Mouse (Mus musculus): ENCODE data around the gene Chmp3.

Gene Chmp3

DNA sequence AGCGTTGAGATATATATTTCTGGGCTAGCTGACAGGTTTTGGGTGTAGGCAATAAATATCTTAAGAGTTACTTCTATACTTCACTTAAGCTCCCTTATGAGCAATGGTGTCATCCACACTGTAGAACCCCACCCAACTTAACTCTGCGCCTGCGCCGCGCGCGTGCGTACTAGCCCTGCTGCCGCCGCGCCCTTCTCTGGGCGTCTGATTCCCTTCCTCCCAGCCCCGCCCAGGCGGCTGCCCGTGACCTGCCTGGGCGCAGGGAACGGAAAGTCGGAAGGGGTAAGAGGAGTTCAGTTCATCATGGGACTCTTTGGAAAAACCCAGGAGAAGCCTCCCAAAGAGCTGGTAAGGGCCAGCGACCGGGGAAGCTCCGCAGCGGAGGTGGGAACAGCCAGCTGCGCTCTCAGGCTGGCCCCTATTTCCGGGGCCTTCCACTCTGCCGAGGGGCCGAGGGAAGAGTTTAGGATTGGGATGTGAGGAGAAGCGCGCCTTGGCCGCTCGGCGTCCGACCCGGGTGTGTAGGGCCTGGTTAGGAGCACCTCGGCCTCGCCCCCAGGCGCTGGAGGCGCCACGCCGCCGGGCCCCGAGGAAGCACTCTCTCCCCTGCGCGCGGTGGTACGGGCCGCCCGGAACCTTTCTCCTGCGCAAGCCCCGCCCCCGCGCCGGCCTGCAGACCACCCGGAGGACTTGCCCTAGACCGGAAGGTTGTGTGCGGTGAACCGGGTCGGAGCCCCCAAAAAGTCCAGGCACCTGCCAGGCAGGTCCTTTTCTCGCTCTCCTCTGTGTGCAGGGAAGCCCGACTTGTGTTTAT lies at the start of gene Chmp3:
Gene Chmp3, plus strand, starts transcription at position 112 of the 814 bp plus-strand sequence.
- peak; percentile 91 to 94 for DNase-seq (ENCODE audit: low spot score in 2 of 2)

GRCm38 (mm10) chr6:71494341-71495020 lies 49.1 kb upstream of the Chmp3 start:
- peak in 1 of 2 experiments; percentile 33 for DNase-seq (ENCODE audit: low spot score in 2 of 2)

GRCm38 (mm10) chr6:71500575-71500974 lies 43.0 kb upstream of the Chmp3 start:
- no peak for DNase-seq (ENCODE audit: low spot score in 2 of 2)

DNA sequence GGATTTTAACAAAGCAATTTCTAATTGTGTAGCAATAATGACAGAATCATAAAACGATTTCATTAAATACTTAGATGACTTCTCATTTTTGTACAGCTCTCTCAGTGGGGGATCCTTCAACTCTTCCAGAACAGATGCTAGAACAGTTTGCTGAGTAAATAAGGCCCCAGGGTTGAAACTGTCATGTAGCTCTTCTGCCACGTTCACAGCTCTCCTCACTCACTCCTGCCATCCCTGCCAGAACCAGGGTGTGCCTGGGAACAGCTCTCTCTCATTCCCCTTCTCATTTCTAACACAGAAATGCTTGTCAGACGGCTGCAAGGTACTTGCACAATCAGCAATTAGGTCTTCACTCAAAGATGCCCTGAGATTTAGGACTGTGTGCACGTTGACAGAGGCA lies 40.6 kb upstream of the Chmp3 start:
- no peak for DNase-seq (ENCODE audit: low spot score in 2 of 2)

DNA sequence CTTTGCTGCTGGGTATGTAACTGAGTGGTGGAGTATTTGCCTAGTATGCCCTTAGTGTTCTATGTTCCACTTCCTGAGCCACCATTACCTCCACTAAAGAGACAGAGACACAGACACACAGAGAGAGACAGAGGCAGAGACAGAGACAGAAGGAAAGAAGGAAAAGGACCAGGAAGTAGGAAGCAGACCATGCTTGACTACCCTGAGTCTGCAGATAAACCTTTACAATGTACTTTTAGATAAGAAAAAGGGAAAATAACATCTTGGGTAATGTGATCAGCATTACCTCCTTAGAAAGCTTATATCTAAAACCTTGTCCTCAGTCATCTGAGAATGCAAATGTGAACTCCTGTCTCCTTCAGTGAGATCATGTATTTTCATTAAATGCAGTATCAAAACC lies 39.9 kb upstream of the Chmp3 start:
- no peak for DNase-seq (ENCODE audit: low spot score in 2 of 2)

DNA sequence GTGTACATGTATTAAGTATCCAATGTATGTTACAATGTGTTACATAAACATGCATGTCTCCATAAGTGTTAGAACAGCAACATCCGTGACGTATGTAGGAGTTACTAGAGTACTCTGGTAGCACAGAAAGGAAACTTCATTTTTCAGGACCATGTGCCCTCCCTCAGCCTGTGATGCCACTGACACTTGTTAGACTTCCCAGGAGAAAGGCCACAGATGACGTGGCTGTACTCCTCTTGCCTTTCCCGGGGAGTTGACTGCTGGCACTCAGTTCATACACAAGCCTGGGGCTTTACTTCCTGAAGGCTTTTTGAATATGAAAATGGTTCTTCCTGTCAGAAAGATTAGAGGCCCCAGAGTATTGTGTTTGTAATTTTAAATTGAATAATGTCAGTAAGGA lies 39.5 kb upstream of the Chmp3 start:
- no peak for DNase-seq (ENCODE audit: low spot score in 2 of 2)

GRCm38 (mm10) chr6:71505671-71506070 lies 37.9 kb upstream of the Chmp3 start:
- DNase-seq (ENCODE audit: low spot score in 2 of 2): no peak

GRCm38 (mm10) chr6:71519476-71519875 lies 24.1 kb upstream of the Chmp3 start:
- no peak for DNase-seq (ENCODE audit: low spot score in 2 of 2)

DNA sequence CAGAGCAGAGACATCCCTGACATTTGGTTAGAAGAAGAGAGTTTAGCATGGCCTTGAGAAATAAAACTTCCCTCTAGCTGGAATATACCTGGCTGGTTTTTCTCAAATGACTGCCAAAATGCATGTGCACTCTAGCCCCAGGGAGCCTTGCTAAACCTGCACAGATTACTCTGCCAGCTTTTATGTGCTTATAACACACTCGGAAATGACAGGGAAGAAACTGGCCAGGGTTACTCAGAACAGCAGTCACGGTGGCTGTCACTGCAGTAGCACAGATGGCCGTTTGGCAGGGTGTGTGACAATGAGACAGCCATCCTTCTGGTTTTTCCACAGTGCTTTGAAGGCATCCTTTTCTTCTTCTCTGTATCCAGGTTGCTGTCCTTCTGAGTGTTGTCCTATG lies 18.0 kb upstream of the Chmp3 start:
- DNase-seq (ENCODE audit: low spot score in 2 of 2): peak in 1 of 2 experiments; percentile 41

DNA sequence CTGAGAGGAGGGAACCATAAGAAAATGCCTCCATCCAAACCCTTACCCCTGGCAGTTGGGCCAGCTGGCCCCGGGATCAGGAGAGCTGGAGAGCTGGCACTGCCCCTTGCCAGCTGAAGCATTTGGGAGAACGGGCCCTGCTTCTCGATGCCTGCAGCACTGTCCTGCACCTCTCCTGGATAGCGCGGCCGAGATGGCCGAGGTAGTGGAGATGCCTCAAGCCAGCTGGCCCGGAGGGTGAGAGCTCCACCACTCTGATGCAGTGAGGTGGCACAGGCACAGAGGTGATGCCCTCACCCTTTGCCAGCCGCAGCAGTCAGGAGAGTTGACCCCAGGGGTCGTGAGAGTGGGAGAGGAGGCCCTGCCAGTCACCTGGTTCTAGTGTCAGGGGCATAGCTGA lies 16.5 kb upstream of the Chmp3 start:
- DNase-seq (ENCODE audit: low spot score in 2 of 2): peak in 1 of 2 experiments; percentile 18

- DNase-seq (ENCODE audit: low spot score in 2 of 2): no peak
Observed at GRCm38 (mm10) chr6:71527826-71528225, 15.8 kb upstream of the Chmp3 start.

GRCm38 (mm10) chr6:71530176-71530575 lies 13.4 kb upstream of the Chmp3 start:
- no peak for DNase-seq (ENCODE audit: low spot score in 2 of 2)

DNA sequence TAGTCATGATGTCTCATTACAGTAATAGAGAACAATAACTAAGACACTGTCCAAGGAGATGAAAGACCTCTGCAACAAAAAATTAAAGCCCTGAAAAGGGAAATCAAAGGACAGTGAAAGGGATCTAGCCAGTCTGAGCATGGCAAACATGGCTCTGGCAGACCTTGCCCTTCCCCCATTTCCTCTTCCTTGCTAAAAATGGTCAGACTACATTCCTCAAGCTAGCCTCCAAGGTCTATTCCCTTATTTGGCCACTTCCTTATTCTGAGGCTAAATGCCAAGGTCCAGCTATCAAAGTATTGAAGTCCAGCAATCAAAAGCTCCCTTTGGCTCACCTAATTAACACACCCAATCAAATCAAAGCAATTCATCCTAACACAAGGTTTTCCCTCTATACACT lies 6.3 kb upstream of the Chmp3 start:
- no peak for DNase-seq (ENCODE audit: low spot score in 2 of 2)

DNA sequence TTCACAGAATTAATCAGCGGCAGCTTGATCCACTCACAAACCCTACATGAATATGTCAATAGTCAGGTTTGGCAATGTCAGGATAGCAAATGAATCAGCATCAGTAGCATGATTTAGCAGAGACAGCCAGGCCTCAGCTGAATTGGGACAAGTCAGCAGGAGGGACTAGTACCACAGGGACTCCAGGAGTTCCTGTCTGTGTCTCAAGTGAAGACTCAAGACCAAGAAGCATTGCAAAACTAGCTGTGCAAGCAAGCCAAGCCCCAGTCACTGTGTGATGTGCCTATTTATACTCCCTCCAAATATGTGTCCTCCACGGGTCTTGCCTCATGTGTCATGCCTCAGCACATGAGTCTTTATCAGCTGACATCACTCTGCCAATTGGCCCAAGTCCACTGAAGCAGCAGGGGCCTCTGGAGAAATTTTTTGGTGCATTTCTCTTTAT lies 11.9 kb downstream of the Chmp3 start:
- DNase-seq (ENCODE audit: low spot score in 2 of 2): no peak

GRCm38 (mm10) chr6:71556826-71557225 lies 13.2 kb downstream of the Chmp3 start:
- DNase-seq (ENCODE audit: low spot score in 2 of 2): no peak

DNA sequence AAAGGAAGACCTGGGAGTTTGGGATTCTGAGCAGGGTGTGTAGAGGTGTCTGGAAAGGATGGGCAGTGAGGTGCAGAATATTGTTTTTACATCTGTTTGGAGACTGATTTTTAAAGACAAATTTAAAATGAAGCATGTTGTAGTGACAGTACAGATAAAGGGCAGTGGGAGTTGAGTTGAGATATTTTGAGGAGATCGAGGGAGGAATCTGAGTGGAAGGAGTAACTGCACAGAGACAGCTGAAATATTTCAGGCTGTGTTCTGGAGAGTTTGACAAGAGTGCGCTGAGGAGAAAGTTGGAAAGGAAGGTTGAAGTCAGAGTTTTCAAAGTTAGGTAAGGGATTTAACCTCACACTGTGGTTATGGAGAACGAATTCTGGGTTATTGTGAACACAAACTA lies 25.0 kb downstream of the Chmp3 start:
- no peak for DNase-seq (ENCODE audit: low spot score in 2 of 2)

DNA sequence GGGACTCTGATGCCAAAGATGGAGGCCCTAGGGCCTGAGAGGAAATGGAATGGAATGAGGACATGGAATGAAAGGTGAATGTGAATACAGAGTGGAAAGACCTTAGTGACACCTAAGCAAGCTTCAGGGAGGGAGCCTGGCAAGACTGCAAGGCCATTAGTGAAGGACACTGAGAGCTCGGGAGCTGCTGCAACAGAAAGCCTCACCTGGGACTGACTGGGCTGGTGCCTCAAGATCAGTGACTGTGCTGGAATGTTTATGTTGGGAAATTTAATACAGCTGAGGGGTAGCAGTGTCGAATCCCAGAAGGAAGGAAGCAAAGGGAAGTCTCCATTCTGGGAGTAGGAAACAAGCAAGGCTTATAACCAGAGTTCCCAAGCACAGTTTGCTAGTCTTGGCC lies 25.4 kb downstream of the Chmp3 start:
- no peak for DNase-seq (ENCODE audit: low spot score in 2 of 2)

- DNase-seq (ENCODE audit: low spot score in 2 of 2): no peak
Observed at GRCm38 (mm10) chr6:71575359-71575758, 31.8 kb downstream of the Chmp3 start.

- DNase-seq (ENCODE audit: low spot score in 2 of 2): no peak
Observed at GRCm38 (mm10) chr6:71579478-71579877, 35.9 kb downstream of the Chmp3 start.

DNA sequence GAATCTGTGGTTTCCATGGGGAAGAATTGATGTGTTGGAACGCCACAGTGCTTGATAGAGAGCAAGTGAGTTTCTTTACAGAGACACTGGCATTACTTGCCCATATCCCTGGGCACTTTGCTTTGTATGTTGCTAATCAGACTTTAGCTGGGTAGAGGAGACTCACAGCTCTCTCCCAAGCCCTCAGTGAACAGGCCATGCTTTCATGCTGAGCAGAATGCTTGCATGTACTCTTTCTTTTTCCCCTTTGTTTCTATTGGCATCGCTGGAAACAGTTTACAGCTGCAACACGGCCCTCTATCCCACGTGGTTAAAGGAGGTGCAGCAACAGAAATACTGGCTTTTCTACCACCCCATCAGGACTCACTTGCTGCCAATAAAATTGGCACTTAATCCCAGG lies 39.6 kb downstream of the Chmp3 start:
- DNase-seq (ENCODE audit: low spot score in 2 of 2): no peak

DNA sequence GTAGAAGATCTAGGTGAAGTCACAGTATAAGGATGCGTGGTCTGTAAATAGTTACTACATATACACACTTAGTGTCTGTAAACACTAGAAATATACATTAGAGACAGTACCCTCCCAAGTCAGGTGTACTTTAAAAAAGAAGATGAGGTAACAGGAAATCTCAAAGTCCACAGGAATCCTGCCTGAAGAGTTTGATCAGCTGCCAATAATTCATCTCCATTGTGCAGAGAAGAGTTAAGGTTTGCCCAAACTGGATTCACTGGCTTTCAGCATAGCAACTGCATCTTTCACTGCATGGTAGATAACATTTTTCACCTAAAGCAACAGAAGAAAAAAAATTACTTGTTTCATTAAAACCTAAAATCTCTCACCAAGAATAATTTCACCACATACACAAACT lies 45.8 kb downstream of the Chmp3 start:
- no peak for DNase-seq (ENCODE audit: low spot score in 2 of 2)

- DNase-seq (ENCODE audit: low spot score in 2 of 2): no peak
Observed at GRCm38 (mm10) chr6:71590154-71590553, 46.6 kb downstream of the Chmp3 start.

- DNase-seq (ENCODE audit: low spot score in 2 of 2): no peak
Observed at GRCm38 (mm10) chr6:71607756-71608155, 64.2 kb downstream of the Chmp3 start.
